Mouse (Mus musculus) MEL (cell line): Measurements from ENCODE around the gene St6gal1. TPM values are rescaled to one million over a fixed set of nuclear protein-coding genes. Genes with fewer than 3 reads are reported as not detected.

Experiments used
- DNase-seq: peaks from one replicate; pipeline ENCODE4 v3.0.0; 2011; ENCODE audit warnings: low read depth, low spot score
- H3K27ac ChIP-seq: 2 replicates; pipeline ENCODE4 v1.5.1; 2012; ENCODE audit warnings: low read depth, mild to moderate bottlenecking, control low read depth, low read length, moderate library complexity; ENCODE audit not compliant: control insufficient read depth
- H3K27me3 ChIP-seq, 2 experiments: fragments of 150-350 bp in 1 of 2; sonication (generic) in 1 of 2; 2 replicates each; pipeline ENCODE4 v1.6.1; 2012; ENCODE audit warnings: low read length in 2 of 2, mild to moderate bottlenecking in 2 of 2, improper control_type of control experiment in 1 of 2, moderate library complexity in 1 of 2; ENCODE audit not compliant: insufficient read depth in 2 of 2, control insufficient read depth in 1 of 2
- H3K36me3 ChIP-seq, 2 experiments: 2 replicates each; pipeline ENCODE4 v1.6.1; 2012 to 2014; ENCODE audit warnings: low read length in 2 of 2, improper control_type of control experiment in 1 of 2, inconsistent platforms in 1 of 2, mild to moderate bottlenecking in 1 of 2; ENCODE audit not compliant: insufficient read depth in 2 of 2, control insufficient read depth in 1 of 2
- H3K4me1 ChIP-seq, 2 experiments: fragments of 150-350 bp in 1 of 2; sonication (generic) in 1 of 2; 2 replicates each; pipeline ENCODE4 v1.6.1; 2012; ENCODE audit warnings: low read length in 2 of 2, improper control_type of control experiment in 1 of 2, mild to moderate bottlenecking in 1 of 2; ENCODE audit not compliant: insufficient read depth in 2 of 2, control insufficient read depth in 1 of 2
- H3K4me3 ChIP-seq, 2 experiments: fragments of 150-350 bp in 1 of 2; sonication (generic) in 1 of 2; 2 replicates each; pipeline ENCODE4 v1.5.1; 2012; ENCODE audit warnings: low read depth in 2 of 2, low read length in 2 of 2, mild to moderate bottlenecking in 2 of 2, moderate library complexity in 2 of 2, control low read depth in 1 of 2, improper control_type of control experiment in 1 of 2; ENCODE audit not compliant: control insufficient read depth in 1 of 2, insufficient read depth in 1 of 2
- H3K79me2 ChIP-seq: 2 replicates; pipeline ENCODE4 v1.6.1; 2012; ENCODE audit warnings: mild to moderate bottlenecking, low read length, moderate library complexity; ENCODE audit not compliant: control insufficient read depth, poor library complexity, insufficient read depth
- H3K9ac ChIP-seq: 2 replicates; pipeline ENCODE4 v1.6.1; 2012; ENCODE audit warnings: low read depth, mild to moderate bottlenecking, control low read depth, low read length, moderate library complexity; ENCODE audit not compliant: control insufficient read depth, poor library complexity, severe bottlenecking
- H3K9me3 ChIP-seq: fragments of 150-350 bp; sonication (generic); replicated peaks from 2 replicates; pipeline ENCODE4 v1.6.1; 2012; ENCODE audit warnings: mild to moderate bottlenecking, low read length, improper control_type of control experiment, moderate library complexity; ENCODE audit not compliant: insufficient read depth
- CHD1 ChIP-seq: IDR thresholded peaks from 2 replicates; pipeline ENCODE4 v1.6.1; 2012; ENCODE audit warnings: low read depth, mild to moderate bottlenecking, inconsistent platforms, low read length, improper control_type of control experiment
- CTCF ChIP-seq, 3 experiments: IDR thresholded peaks in 2 of 3; conservative IDR thresholded peaks in 1 of 3; 2 replicates each; pipeline ENCODE4 v1.5.1; 2011 to 2012; ENCODE audit warnings: low read length in 3 of 3, low read depth in 2 of 3, mild to moderate bottlenecking in 2 of 3, improper control_type of control experiment in 1 of 3, inconsistent platforms in 1 of 3, mixed read lengths in 1 of 3, moderate library complexity in 1 of 3; ENCODE audit not compliant: control insufficient read depth in 1 of 3, insufficient read depth in 1 of 3, poor library complexity in 1 of 3, severe bottlenecking in 1 of 3
- ETS1 ChIP-seq: IDR thresholded peaks from 2 replicates; pipeline ENCODE4 v1.6.1; 2012; ENCODE audit warnings: low read depth, mild to moderate bottlenecking, inconsistent platforms, low read length, improper control_type of control experiment, moderate library complexity
- GABPA ChIP-seq: IDR thresholded peaks from 2 replicates; pipeline ENCODE4 v1.6.1; 2012; ENCODE audit warnings: low read depth, mild to moderate bottlenecking, inconsistent platforms, low read length, improper control_type of control experiment, moderate library complexity
- MAFK ChIP-seq: IDR thresholded peaks from 2 replicates; pipeline ENCODE4 v1.6.1; 2011; ENCODE audit warnings: low read depth, mild to moderate bottlenecking, low read length, improper control_type of control experiment, borderline replicate concordance
- NRF1 ChIP-seq: IDR thresholded peaks from 2 replicates; pipeline ENCODE4 v1.6.1; 2014; ENCODE audit warnings: low read depth, mild to moderate bottlenecking, inconsistent platforms, low read length, improper control_type of control experiment, moderate library complexity; ENCODE audit not compliant: poor library complexity, insufficient read depth, severe bottlenecking
- POLR2A ChIP-seq, 2 experiments: IDR thresholded peaks; 2 replicates each; pipeline ENCODE4 v1.6.1; 2011 to 2012; ENCODE audit warnings: low read length in 2 of 2, mild to moderate bottlenecking in 2 of 2, control low read depth in 1 of 2, improper control_type of control experiment in 1 of 2, low read depth in 1 of 2, moderate library complexity in 1 of 2; ENCODE audit not compliant: control insufficient read depth in 1 of 2, insufficient read depth in 1 of 2, poor library complexity in 1 of 2
- POLR2AphosphoS5 ChIP-seq: IDR thresholded peaks from 2 replicates; pipeline ENCODE4 v1.6.1; 2012; ENCODE audit warnings: low read depth, borderline replicate concordance, mild to moderate bottlenecking, inconsistent platforms, low read length, moderate library complexity, mixed read lengths
- RCOR1 ChIP-seq: IDR thresholded peaks from 2 replicates; pipeline ENCODE4 v1.6.1; 2012; ENCODE audit warnings: low read depth, mild to moderate bottlenecking, inconsistent platforms, low read length, improper control_type of control experiment
- TAL1 ChIP-seq: IDR thresholded peaks from 2 replicates; pipeline ENCODE4 v1.6.1; 2012; ENCODE audit warnings: mild to moderate bottlenecking, inconsistent platforms, low read length, moderate library complexity, mixed read lengths
- TCF12 ChIP-seq: IDR thresholded peaks from 2 replicates; pipeline ENCODE4 v1.6.1; 2014; ENCODE audit warnings: low read depth, mild to moderate bottlenecking, inconsistent platforms, low read length, improper control_type of control experiment, moderate library complexity
- UBTF ChIP-seq: IDR thresholded peaks from 2 replicates; pipeline ENCODE4 v1.6.1; 2012; ENCODE audit warnings: low read depth, mild to moderate bottlenecking, inconsistent platforms, low read length, improper control_type of control experiment, moderate library complexity, borderline replicate concordance; ENCODE audit not compliant: insufficient read depth
- USF1 ChIP-seq: IDR thresholded peaks from 2 replicates; pipeline ENCODE4 v1.6.1; 2014; ENCODE audit warnings: low read depth, mild to moderate bottlenecking, inconsistent platforms, low read length, improper control_type of control experiment, moderate library complexity
- ZKSCAN1 ChIP-seq: IDR thresholded peaks from 2 replicates; pipeline ENCODE4 v1.6.1; 2012; ENCODE audit warnings: low read depth, mild to moderate bottlenecking, inconsistent platforms, low read length, improper control_type of control experiment, moderate library complexity
- ZMIZ1 ChIP-seq: IDR thresholded peaks from 2 replicates; pipeline ENCODE4 v1.6.1; 2012; ENCODE audit warnings: low read depth, mild to moderate bottlenecking, inconsistent platforms, low read length, improper control_type of control experiment, moderate library complexity
- polyA plus RNA-seq, 2 experiments: library from polyadenylated mRNA; stranded (reverse) in 1 of 2; unstranded in 1 of 2; fragments of >175 nt in 1 of 2; fragments of >200 nt in 1 of 2; gene quantifications; 2 replicates each; pipeline versions ENCODE4 v1.2.1 to v1.2.4; 2012; ENCODE audit warnings: low replicate concordance in 2 of 2, low read depth in 1 of 2; ENCODE audit not compliant: insufficient read length in 2 of 2, insufficient read depth in 1 of 2, missing spikeins in 1 of 2
- total RNA-seq: library from RNA; depleted of rRNA; stranded (reverse); fragments of 300-350 nt; gene quantifications from 2 replicates; pipeline ENCODE4 v1.2.3, GENCODE M21; 2012

The St6gal1 gene
- total and polyA plus RNA-seq, 3 experiments, result not detected

- no peak for TF ChIP-seq UBTF
Observed at GRCm38 (mm10) chr16:23225821-23226600, 1.5 kb downstream of the St6gal1 start (continued).

- no peak overlapping the region for H3K4me3 ChIP-seq
- no peak overlapping the region for H3K9ac ChIP-seq
- TF ChIP-seq USF1, result no peak
- no peak for TF ChIP-seq CTCF (IDR thresholded peaks at IDR 0.05 in 2 of 3, conservative IDR thresholded peaks at IDR 0.05 in 1 of 3; ENCODE audit: control insufficient read depth in 1 of 3, insufficient read depth in 1 of 3, low read depth in 2 of 3, low read length in 3 of 3, poor library complexity in 1 of 3, severe bottlenecking in 1 of 3)
- no peak for TF ChIP-seq GABPA
- TF ChIP-seq RCOR1, result no peak
- no peak for TF ChIP-seq POLR2A (IDR thresholded peaks at IDR 0.05; ENCODE audit: control insufficient read depth in 1 of 2, insufficient read depth in 1 of 2, low read depth in 1 of 2, low read length in 2 of 2, poor library complexity in 1 of 2)
- TF ChIP-seq MAFK, result no peak
- TF ChIP-seq CHD1, result no peak
- no peak for DNase-seq
- H3K36me3 ChIP-seq, result no peaks in the 10 kb centered on the region
- no peaks in the 10 kb centered on the region for H3K4me1 ChIP-seq
- no peaks in the 10 kb centered on the region for H3K9me3 ChIP-seq
- H3K79me2 ChIP-seq, result no peaks in the 10 kb centered on the region
- H3K27ac ChIP-seq, result no peak overlapping the region
- no peaks in the 10 kb centered on the region; a peak in 1 of 4 replicates for H3K27me3 ChIP-seq
Observed at GRCm38 (mm10) chr16:23226601-23227351, 2.2 kb downstream of the St6gal1 start.

GRCm38 (mm10) chr16:23227851-23228250, 3.3 kb downstream of the St6gal1 start:
- no peak for DNase-seq
- no peaks in the 10 kb centered on the region for H3K36me3 ChIP-seq
- no peaks in the 10 kb centered on the region; a peak in 1 of 4 replicates for H3K27me3 ChIP-seq
- H3K79me2 ChIP-seq, result no peaks in the 10 kb centered on the region
- H3K27ac ChIP-seq, result no peak overlapping the region
- no peak overlapping the region for H3K4me3 ChIP-seq
- no peaks in the 10 kb centered on the region for H3K4me1 ChIP-seq
- H3K9me3 ChIP-seq, result no peaks in the 10 kb centered on the region
- no peak for TF ChIP-seq POLR2AphosphoS5
- no peak for TF ChIP-seq ZMIZ1
- TF ChIP-seq TAL1, result no peak
- no peak for TF ChIP-seq USF1
- TF ChIP-seq NRF1, result no peak
- TF ChIP-seq TCF12, result no peak
- no peak for TF ChIP-seq ZKSCAN1
- TF ChIP-seq ETS1, result no peak
- H3K9ac ChIP-seq, result no peak overlapping the region
